Mouse (Mus musculus): ENCODE results near the gene Cfap99. TPM values are rescaled to one million over a fixed set of nuclear protein-coding genes. Genes with fewer than 3 reads are reported as not detected.

Gene Cfap99
- polyA plus RNA-seq, 1 experiment from 2014 or later: not detected

GRCm38 (mm10) chr5:34298937-34299535 lies 10.6 kb downstream of the Cfap99 start:
- Histone ChIP-seq H3K4me1 (replicated peaks) (no peaks in the 10 kb centered on the region), H3K36me3 (no peaks in the 10 kb centered on the region), H3K27me3 (0 out of 2 replicates have a peak, but pooled peaks cover 3% of the 10 kb centered on the region), H3K9ac (replicated peaks) (no peak overlapping the region), H3K4me3 (replicated peaks) (no peak overlapping the region), H3K9me3 (no peaks in the 10 kb centered on the region), H3K4me2 (replicated peaks) (no peak overlapping the region), H3K27ac (no peak overlapping the region)
- 88% methylated on average over 10 of the region's 10 CpGs for WGBS
- ATAC-seq: no peak

DNA sequence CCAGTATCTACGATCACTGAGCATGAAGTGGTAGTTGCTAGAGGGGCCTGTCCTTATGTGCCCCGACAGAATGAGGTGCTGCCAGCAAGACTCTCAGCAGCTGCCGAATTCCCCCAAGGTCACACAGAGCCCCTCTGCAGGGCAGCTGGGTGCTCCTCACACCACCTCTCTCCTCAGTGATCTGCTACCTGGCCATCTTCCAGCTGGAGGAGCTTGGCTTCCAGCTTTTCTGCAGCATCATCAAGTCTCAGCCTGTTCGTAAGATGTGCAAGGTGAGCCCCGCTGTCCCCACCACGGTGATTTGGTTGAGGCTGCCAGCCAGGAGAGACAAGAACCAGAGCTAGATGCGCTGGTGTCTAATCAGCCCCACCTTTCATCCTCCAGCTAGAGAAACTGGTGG lies 14.0 kb downstream of the Cfap99 start:
- H3K4me2 ChIP-seq (replicated peaks): no peak overlapping the region
- no peak overlapping the region for H3K4me3 ChIP-seq (replicated peaks)
- 0 out of 2 replicates have a peak, but pooled peaks cover 3% of the 10 kb centered on the region for H3K27me3 ChIP-seq
- 83% methylated on average over 7 of the region's 7 CpGs for WGBS
- ATAC-seq: no peak
- H3K9me3 ChIP-seq: no peaks in the 10 kb centered on the region
- H3K27ac ChIP-seq: no peak overlapping the region
- H3K4me1 ChIP-seq (replicated peaks): no peaks in the 10 kb centered on the region
- H3K36me3 ChIP-seq: no peaks in the 10 kb centered on the region
- no peak overlapping the region for H3K9ac ChIP-seq (replicated peaks)

- H3K4me1 ChIP-seq (replicated peaks): no peaks in the 10 kb centered on the region
- no peak overlapping the region for H3K9ac ChIP-seq (replicated peaks)
- no peaks in the 10 kb centered on the region for H3K27me3 ChIP-seq
- no peaks in the 10 kb centered on the region for H3K9me3 ChIP-seq
- no peaks in the 10 kb centered on the region for H3K36me3 ChIP-seq
- H3K27ac ChIP-seq: no peak overlapping the region
- ATAC-seq: no peak
- H3K4me2 ChIP-seq (replicated peaks): no peak overlapping the region
- WGBS: 86% methylated on average over 3 of the region's 3 CpGs
- no peak overlapping the region for H3K4me3 ChIP-seq (replicated peaks)
Measured at GRCm38 (mm10) chr5:34309016-34309415, 20.6 kb downstream of the Cfap99 start.

DNA sequence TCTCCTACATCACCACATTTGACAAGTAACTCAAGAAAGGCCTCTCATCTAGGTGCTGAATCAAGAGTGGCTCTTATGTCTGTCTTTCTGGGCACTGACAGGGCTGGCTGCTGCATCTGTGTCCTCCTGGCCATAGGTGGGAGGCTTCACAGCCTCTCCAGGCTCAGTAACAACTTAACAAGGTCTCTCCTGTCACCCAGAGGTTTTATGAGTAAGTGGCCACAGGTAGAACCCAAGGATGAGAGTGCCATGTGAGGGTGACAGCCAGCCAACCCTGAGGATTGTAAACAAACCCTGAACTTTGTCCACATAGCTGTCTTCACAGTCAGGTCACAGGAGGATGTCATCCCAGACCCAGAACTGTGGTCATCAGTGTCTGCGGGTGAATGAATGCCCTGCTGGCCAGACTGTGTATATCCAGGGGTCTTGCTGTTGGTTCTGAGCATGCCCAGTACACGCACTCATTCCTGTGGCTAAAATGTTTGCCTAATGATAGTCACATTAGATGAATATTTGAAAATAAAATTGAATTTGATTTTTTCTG lies 31.2 kb downstream of the Cfap99 start:
- Histone ChIP-seq H3K27ac (no peak overlapping the region), H3K36me3 (no peaks in the 10 kb centered on the region), H3K27me3 (no peaks in the 10 kb centered on the region), H3K4me3 (replicated peaks) (no peak overlapping the region), H3K9ac (replicated peaks) (no peak overlapping the region), H3K4me2 (replicated peaks) (no peak overlapping the region), H3K4me1 (replicated peaks) (no peaks in the 10 kb centered on the region), H3K9me3 (no peaks in the 10 kb centered on the region)
- WGBS: 79% methylated on average over 2 of the region's 2 CpGs
- ATAC-seq: no peak

DNA sequence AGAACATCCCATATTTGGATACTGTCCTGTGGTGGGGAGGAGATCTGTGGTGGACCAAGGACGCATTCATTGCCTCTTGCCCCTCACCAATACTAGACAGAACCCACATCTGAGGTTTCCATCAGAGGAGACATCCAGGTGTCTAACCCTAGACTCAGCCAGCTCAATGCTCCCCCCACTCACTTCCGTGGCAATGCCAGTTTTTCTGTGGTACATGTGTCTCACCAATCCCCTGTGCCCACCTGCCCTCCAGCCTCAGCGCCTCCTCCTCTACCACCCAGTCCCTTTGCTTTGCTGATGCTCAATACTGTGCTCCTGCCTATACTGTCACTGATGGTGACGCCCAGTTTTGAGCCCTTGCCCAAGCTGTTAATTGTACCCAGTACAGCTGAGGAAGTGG lies 32.8 kb downstream of the Cfap99 start:
- no peaks in the 10 kb centered on the region for H3K36me3 ChIP-seq
- no peak overlapping the region for H3K4me3 ChIP-seq (replicated peaks)
- peaks cover 4% of the 10 kb centered on the region for H3K4me1 ChIP-seq (replicated peaks)
- no peak overlapping the region for H3K4me2 ChIP-seq (replicated peaks)
- no peak for ATAC-seq
- no peak overlapping the region for H3K27ac ChIP-seq
- no peak overlapping the region for H3K9ac ChIP-seq (replicated peaks)
- H3K9me3 ChIP-seq: no peaks in the 10 kb centered on the region
- 88% methylated on average over 4 of the region's 4 CpGs for WGBS
- H3K27me3 ChIP-seq: no peaks in the 10 kb centered on the region

GRCm38 (mm10) chr5:34325286-34325685 lies 36.9 kb downstream of the Cfap99 start:
- no peak overlapping the region for H3K4me2 ChIP-seq (replicated peaks)
- no peak overlapping the region for H3K27ac ChIP-seq
- no peak for ATAC-seq

GRCm38 (mm10) chr5:34326249-34326691 lies 37.9 kb downstream of the Cfap99 start:
- no peak overlapping the region for H3K9ac ChIP-seq (replicated peaks)
- H3K4me1 ChIP-seq (replicated peaks): peaks cover 16% of the 10 kb centered on the region
- 25% methylated on average over 4 of the region's 4 CpGs for WGBS
- ATAC-seq: no peak
- H3K27me3 ChIP-seq: no peaks in the 10 kb centered on the region
- H3K4me3 ChIP-seq (replicated peaks): no peak overlapping the region
- H3K4me2 ChIP-seq (replicated peaks): peak overlapping the region; percentile 52; the same call in 1 of the 2 replicates
- no peak overlapping the region for H3K27ac ChIP-seq
- H3K9me3 ChIP-seq: no peaks in the 10 kb centered on the region
- H3K36me3 ChIP-seq: no peaks in the 10 kb centered on the region

More at GRCm38 (mm10) chr5:34325286-34325685, 36.9 kb downstream of the Cfap99 start:
- Histone ChIP-seq H3K36me3 (no peaks in the 10 kb centered on the region), H3K9me3 (no peaks in the 10 kb centered on the region), H3K9ac (replicated peaks) (no peak overlapping the region), H3K27me3 (no peaks in the 10 kb centered on the region), H3K4me3 (replicated peaks) (no peak overlapping the region), H3K4me1 (replicated peaks) (peaks cover 16% of the 10 kb centered on the region)

- H3K9me3 ChIP-seq: no peaks in the 10 kb centered on the region
- H3K9ac ChIP-seq (replicated peaks): peak overlapping the region; percentile 63
- peak overlapping the region; percentile 7; the same call in 1 of the 2 replicates for H3K27ac ChIP-seq
- H3K4me3 ChIP-seq (replicated peaks): peak overlapping the region; percentile 32
- no peaks in the 10 kb centered on the region for H3K36me3 ChIP-seq
- peaks cover 16% of the 10 kb centered on the region for H3K4me1 ChIP-seq (replicated peaks)
- no peaks in the 10 kb centered on the region for H3K27me3 ChIP-seq
- peak; percentile 77 for ATAC-seq
- WGBS: 11% methylated on average over 31 of the region's 31 CpGs
- H3K4me2 ChIP-seq (replicated peaks): peak overlapping the region; percentile 52
Measured at GRCm38 (mm10) chr5:34326875-34327576, 38.6 kb downstream of the Cfap99 start.

GRCm38 (mm10) chr5:34330136-34330535 lies 41.7 kb downstream of the Cfap99 start:
- no peaks in the 10 kb centered on the region for H3K36me3 ChIP-seq
- 94% methylated on average over 2 of the region's 2 CpGs for WGBS

GRCm38 (mm10) chr5:34334081-34334480 lies 45.7 kb downstream of the Cfap99 start:
- Histone ChIP-seq H3K36me3 (0 out of 2 replicates have a peak, but pooled peaks cover 4% of the 10 kb centered on the region), H3K9ac (replicated peaks) (no peak overlapping the region), H3K4me1 (replicated peaks) (peaks cover 24% of the 10 kb centered on the region), H3K27ac (no peak overlapping the region), H3K4me2 (replicated peaks) (no peak overlapping the region), H3K4me3 (replicated peaks) (no peak overlapping the region), H3K9me3 (no peaks in the 10 kb centered on the region), H3K27me3 (no peaks in the 10 kb centered on the region)
- 91% methylated on average over 1 of the region's 1 CpGs for WGBS
- ATAC-seq: no peak

More at GRCm38 (mm10) chr5:34330136-34330535, 41.7 kb downstream of the Cfap99 start:
- ATAC-seq: no peak
- Histone ChIP-seq H3K27me3 (no peaks in the 10 kb centered on the region), H3K4me3 (replicated peaks) (no peak overlapping the region), H3K4me2 (replicated peaks) (no peak overlapping the region), H3K4me1 (replicated peaks) (peaks cover 16% of the 10 kb centered on the region), H3K27ac (no peak overlapping the region), H3K9ac (replicated peaks) (no peak overlapping the region), H3K9me3 (no peaks in the 10 kb centered on the region)

DNA sequence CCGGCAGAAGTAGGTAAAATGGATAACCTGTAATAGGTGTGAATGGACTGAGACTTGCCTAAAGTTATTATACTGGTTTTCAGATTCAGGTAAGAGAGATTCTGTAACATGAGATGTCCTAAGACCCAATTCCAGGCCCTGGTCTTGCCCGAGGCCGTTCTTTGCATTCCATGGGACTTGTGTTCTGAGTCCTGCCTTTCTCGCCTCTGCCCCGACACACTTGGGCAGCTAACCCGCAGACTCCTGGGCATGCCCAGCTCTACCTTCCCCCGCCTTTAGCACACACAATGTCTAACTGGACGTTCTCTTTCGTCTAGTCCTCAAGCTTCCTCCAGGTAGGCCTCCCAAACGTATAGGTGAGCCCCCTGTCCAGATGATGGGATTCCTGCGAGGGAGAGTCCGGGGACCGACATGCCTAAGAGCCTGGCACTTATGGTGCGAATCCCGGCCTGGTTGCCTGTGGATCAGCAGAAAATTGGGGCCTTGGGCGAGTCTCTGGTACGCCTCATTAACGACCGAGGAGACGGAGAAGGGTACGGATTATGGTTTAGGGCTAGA lies 47.2 kb downstream of the Cfap99 start:
- H3K4me3 ChIP-seq (replicated peaks): peak overlapping the region; percentile 99
- no peaks in the 10 kb centered on the region for H3K27me3 ChIP-seq
- ATAC-seq: no peak; the same call in 1 of the 2 replicates

More for the DNA sequence above, 47.2 kb downstream of the Cfap99 start:
- H3K9me3 ChIP-seq: no peaks in the 10 kb centered on the region
- H3K36me3 ChIP-seq: 0 out of 2 replicates have a peak, but pooled peaks cover 4% of the 10 kb centered on the region
- 3% methylated on average over 21 of the region's 21 CpGs for WGBS
- peak overlapping the region; percentile 89 for H3K9ac ChIP-seq (replicated peaks)
- peak overlapping the region; percentile 73 for H3K4me2 ChIP-seq (replicated peaks)
- H3K27ac ChIP-seq: peak overlapping the region; percentile 86
- peaks cover 37% of the 10 kb centered on the region for H3K4me1 ChIP-seq (replicated peaks)

Measured in midbrain, embryonic 13.5 days (tissue).